Mouse (Mus musculus) bone marrow macrophage, adult 2 months (primary cell): ENCODE measurements at regions not wholly inside any gene's neighbourhood (a gene's known extent, or its start where the extent isn't known, plus 50 kb on each side); places are given as distances from the start of the nearest gene placed in this dataset.

Experiments
- CTCF ChIP-seq: IDR thresholded peaks from 2 replicates; pipeline ENCODE4 v1.5.1; 2012; ENCODE audit warnings: low read depth, mild to moderate bottlenecking, low read length, moderate library complexity
- POLR2A ChIP-seq: IDR thresholded peaks from 2 replicates; pipeline ENCODE4 v1.6.1; 2012; ENCODE audit warnings: mild to moderate bottlenecking, low read depth, low read length, borderline replicate concordance

GRCm38 (mm10) chr16:50075641-50076040 lies 275.3 kb downstream of the Cd47 start:
- TF ChIP-seq POLR2A (no peak), CTCF (no peak)
